Mouse (Mus musculus) frontal cortex, postnatal 25 days (tissue): ENCODE measurements around the gene Znfx1.

Experiments used
- DNase-seq, 2 experiments: peaks; one replicate each; pipeline ENCODE4 v3.0.0; 2022; ENCODE audit warnings: low spot score in 2 of 2

The Znfx1 gene

DNA sequence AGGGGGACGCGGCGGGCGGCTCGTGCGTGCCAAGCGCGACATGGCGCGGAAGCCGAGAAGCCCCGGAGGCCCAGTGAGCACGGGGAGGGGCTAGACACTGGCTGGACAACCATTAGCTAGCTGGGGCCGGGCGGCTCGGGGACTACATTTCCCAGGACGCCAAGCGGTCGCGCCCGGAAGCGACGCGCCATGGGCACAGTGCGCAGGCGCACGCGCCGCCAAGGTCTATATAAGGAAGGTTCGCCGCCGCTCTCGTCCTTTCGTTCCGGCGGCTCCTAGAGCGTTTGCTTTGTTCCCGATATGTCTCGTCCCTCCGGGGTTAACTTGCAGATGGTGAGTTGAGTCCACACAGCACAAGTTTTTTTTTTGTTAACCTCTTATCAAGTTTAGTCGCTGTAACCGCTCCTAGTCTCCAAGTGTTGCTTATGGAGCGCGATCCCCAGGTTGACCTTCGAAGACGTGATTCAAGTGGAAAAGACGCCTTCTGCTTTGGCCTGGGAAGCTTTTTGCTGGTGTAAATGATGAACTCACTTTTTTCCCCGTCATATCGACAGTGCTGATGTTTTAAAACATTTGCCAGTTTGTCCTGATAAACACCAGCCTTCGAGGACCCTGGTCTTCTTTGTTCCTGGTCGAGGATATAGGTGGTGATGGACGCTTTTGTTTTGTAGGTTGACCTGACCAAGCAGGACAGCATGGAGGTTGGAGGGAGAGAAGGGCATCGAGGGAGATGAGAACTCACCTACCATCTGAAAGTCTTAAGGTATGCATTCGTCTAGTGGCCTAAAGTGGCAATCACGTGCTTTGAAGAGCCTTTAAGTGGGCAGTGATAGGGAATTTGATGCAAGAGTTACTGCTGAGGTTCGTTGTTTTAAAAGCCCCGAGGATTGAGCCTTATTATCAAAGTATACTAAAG lies at the start of gene Znfx1:
Znfx1 (minus strand) TSS at position 51 of the 916 bp plus-strand sequence.
- peak; percentile 95 to 96 for DNase-seq

DNA sequence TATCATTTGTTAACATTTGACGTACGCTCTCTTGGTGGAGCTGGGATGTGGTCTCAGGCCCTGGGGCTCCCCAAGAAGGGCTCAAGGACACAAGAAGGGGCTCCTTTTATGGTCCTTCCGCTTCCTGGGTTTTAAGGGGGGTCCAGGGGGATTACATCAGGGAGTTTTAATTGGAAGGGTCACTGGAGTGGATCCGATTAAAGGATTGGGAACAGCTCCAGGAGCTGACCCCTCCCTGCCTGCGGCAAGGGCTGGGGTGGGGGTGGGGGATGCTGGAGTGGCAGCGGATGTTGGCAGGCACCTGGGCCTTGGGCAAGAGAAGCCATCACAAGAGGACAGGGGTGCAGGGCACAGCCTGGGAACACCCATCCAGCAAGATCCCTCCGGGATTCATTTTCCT lies 49.4 kb upstream of the Znfx1 start:
- no peak for DNase-seq

DNA sequence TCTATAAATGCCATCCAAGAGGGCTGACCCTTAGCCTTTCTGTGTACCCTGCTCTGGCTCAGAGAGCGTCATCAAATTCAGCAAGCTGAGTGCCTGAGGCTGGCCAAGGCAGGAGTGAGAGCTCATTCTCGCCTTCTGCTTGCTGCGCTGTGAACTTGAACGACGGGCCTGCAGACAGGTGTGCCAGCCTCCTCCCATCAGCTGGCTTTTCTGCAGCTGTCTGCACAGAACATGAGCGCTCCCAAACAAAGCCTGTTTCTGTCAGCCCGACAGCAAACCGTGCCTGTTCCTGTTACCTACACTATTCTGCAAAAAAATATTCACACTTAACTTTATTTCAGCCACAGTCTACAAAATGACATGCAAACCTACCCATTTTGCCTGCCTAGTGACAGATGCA lies 46.7 kb upstream of the Znfx1 start:
- DNase-seq, result no peak

DNA sequence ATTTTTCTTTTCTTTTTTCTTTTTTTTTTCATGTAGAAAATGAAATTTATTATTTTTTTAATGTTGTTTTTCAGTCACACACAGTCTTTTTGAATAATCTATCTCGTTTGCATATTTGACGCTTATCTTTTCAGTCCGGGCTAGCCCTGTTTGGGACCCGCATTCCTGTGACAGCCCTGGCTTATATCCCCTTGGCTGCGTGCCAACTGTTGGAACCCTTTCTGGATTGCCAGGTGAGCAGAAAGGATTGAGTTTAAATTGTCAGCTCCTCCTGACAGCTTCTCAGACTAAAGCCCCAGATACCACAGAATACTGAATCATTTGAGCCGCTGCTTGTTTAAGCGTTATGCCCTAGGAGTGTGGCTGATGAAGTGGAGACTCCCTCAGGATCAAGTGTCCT lies 40.7 kb upstream of the Znfx1 start:
- no peak for DNase-seq

DNA sequence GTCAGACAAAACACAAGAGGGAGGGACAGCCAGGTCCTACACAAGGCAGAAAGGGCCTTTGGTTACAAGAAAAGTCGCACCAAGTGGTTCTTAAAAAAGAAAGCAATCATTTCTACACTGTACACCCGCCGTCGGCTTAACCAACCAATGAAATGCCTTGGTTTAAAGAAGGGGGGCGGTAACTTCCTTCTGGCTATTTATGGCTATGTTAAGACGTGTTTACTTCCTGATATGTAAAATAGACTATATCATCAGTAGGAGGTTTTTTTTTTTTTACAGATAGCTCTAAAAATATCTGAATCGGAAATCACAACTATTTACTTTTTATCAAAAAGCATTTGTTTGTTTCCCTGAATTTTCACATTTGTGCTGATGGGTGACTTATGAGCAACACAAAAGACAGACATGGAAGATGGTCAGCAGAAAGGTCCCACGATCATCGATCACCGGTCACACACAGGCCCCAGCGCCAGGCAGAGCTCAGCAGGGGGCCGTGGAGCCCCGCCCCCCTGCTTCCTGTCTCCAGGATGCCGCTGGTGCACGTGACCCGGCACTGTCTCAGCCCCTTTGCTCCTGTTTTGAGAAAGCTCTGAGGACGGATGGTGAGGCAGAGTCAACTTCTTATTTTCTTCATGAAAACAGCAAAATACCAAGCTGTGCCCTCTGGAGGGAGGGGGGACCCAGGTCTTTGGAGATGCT lies 39.1 kb upstream of the Znfx1 start:
- DNase-seq, result no peak

DNA sequence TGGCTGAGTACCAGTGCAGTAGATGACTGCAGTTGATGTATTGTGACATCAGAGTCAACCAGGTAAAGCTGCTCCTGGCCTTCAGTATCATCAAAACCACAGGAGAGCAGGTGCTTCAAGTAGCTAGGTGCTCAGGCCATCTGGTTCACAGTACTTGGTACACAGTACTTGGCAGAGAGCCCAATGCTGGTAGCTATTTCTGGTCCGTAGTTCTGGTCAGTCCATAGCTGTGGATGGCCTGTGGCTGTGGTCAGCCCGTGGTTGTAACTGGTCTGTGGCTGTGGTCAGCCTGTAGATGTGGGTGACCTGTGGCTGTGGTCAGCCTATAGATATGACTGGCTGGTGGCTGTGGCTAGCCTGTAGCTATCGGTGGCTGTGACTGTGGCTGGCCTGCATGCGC lies 31.9 kb upstream of the Znfx1 start:
- DNase-seq, result no peak

DNA sequence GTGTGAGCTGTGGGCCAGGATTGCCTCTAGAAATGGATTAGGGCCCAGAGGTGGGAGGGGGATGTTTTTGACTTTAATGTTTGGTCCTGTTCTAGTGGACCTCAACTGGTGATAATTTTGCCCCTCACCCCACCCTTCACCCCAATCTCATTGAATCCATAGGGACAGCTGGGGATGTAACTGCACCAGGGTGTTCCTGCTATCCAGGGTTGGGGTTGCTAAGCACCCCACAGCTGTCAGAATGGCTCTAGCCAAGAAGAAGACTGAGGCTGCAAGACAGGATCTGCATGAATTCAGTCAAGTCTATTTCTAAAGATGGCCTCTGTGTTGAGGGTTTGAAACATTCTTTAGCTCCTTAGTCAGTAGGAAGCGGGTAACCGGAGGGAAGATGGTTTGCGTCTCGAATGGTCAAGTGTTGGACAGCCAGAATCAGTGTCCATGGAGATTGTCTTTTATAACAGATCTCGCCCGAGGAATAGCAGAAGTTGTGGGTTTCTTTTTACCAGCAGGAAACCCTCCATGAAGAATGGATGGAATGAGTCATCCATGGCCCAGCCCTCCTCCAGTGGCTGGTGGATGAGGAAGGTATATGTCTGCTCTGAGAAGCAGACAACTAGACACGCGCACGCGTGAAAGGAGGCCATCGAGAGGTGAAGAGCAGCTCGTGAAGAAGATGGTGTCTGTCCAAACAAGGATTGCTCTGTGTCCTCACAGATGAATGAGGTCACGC lies 30.5 kb upstream of the Znfx1 start:
- no peak for DNase-seq

DNA sequence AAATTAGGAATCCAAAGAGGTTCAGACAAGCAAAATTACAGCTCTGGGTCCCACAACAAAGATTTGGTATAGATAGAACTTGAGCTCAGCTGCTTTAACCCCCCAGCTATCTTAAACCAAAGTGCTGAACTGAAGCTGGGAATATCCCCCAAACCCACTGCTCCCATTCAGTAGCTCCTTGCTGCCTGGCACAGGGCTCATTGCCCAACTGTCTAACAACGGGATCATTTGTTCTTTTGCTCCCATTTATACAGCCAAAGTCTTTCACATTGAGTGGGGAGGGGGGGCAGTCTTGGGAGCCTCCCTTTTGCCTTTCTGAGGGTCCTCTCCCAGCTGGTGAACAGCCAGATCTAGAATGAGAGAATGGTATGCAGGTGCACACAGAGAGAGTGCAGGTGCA lies 27.5 kb upstream of the Znfx1 start:
- DNase-seq, result no peak

DNA sequence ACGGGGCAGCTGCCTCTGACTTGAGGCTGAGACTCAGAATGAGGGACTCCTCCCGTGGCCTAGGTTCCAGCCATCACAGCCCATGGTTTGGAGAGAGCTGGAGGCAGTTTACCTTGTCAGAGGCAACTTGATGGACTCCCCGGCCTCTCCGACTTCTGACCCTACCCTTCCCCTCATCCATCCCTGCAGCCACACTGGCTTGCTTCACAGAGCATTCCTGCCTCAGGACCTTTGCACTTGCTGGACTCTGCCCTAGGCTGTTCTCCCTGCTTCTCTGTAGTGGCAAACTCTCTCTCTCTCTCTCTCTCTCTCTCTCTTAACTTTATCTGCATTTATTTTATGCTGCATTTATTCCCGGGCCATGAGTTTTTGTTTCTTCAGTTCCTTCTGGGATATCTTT lies 24.0 kb upstream of the Znfx1 start:
- no peak for DNase-seq

DNA sequence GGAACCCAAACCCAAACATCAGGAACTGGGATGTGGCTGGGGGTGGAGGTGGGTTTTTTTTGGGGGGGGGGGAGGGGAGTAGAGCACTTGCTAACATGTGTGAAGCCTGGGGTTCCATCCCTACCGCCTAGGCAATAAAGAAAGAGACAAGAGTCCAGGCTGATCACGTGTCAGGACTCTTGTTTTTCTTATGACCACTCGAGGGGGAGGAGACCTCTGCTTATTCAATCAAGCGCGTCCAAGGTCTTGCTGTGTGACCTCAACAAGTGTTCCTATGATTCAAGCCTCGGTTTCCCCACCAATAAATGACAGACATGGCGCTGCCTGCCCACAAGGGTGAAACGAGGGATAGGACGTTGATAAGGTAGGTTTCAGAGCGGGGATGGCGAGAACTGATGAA lies 23.3 kb upstream of the Znfx1 start:
- no peak for DNase-seq

DNA sequence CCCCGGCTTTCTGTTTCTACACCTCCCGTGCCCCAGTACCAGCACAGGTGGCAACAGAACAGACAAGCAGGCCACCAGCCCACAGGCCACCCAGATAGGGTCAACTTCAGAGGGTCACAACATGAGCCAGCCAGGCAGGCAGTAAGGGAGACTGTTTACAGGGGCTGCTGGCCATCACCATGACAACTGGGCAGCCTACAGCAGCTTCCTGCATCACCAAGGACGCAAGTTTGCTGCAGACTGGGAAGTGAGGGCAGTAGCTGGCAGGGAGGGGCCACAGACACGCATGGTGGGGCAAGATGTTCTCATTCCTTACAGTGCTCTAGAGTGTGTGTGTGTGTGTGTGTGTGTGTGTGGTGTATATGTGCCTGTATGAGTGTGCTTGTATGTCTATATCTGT lies 18.8 kb upstream of the Znfx1 start:
- DNase-seq, result no peak

DNA sequence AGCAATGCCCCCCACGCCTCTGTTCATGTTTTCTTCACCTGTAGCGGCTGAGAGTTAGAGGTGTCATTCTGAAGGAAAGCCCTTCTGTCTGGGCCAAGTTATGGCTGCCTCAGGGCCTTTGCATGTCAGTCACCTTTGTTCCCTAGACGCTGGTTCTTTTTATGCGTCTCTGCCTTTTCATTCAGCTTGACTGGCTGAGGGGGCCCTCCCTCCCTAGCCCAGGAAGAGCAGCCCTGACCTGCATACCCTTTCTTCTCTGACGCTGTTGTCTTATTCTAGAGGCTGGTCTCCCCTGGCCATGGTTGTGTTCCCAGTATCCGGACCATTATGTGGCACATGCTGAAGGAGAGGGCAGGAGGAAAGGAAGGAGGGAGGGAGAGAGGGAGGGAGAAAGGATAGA lies 18.3 kb upstream of the Znfx1 start:
- no peak for DNase-seq

DNA sequence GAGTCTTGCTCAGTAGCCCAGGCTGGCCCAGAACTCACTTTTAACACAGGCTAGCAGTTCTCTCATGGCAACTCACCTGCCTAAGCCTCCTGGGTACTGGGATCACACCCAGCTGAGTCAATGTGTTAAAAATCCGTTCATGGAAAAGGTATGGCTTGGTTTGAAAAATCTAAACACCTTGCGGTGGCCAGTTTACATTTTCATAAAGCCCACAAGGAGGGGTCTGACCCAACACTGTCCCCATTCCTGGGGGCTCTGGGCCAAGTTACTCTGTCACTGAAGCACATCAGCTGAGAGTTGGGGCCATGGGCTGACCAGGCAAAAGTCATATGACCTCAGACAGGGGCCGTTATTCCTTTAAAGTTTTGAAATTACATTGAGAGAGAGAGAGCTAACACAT lies 17.6 kb upstream of the Znfx1 start:
- no peak for DNase-seq

DNA sequence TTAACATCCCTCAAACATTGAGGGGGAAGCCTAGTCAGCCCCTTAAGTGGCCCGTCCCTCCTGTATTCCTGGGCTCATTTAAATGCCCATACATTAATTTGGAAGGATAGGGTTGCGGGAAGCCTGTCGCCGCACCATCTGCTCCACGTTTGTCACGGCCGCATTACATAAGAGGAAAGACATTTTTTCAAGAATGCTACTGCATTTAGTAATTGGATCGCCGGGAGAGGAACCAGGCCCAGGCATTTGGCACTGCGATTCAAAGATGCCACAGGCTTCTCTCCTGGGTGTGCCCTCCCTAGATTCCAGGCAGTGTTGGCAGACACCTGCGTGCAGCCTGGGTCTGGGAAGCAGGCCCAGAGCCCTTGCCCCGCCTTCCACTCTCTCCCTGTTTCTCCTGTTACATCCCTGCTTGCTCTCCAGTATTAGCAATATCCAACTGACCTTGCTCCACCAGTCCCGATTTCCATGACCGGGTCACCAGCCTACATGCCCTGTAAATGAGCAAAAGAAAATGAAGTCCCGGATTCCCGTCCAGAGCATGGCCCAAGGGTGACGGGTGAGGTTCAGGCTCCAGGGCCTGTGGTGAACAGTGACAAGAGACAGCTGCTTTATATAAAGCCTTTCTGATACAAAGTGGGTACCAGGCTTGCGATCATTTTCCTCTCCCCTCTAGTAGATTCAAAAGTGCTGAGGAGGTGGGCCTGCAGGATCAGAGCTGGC lies 16.9 kb upstream of the Znfx1 start:
- DNase-seq, result peak; percentile 51 to 55

DNA sequence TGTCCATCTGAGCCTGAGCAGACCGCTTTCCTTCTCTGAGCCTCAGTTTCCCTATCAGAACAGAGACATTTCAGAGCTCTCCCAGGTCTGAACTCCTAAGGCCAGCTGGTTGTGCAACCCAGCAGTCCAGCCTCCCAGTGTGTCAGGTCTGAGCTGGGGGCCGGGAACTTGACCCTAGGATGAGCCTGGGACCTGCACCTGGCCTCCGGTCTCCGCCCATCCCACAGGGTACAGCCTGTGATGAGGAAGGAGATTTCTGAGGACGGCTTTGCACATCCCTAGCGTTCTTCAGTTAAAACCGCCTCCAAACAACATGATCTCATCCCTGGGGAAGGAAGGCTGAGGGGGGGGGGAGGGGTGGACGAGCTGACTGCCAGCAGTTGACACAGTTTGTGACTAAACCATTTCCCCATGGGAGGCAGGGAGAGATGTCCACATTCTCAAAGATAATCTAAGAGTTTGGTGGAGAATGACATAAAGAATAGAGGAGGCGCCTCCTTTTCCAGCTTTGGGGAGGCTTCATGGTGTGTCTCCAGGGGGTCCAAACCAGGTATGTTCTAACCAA lies 16.2 kb upstream of the Znfx1 start:
- DNase-seq, result no peak

DNA sequence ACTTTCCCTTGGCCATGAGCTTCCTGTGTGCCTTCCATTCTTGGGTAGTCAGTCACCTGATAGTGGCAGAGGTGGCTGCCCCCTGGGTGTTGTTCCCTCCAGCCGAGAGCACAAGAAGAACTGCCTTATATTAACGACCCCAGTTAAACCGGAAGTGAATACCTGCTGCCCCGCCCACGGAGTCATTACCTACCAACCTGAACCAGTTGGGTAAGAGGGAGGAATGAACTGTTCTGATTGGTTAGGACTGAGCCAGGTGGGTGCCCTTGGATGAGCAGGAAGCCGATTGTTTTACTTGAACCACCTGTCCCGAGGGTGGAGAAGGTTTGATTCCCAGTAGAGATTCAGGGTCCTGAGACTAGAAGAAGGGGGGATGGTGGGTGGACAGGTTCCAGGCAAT lies 15.7 kb upstream of the Znfx1 start:
- no peak for DNase-seq

DNA sequence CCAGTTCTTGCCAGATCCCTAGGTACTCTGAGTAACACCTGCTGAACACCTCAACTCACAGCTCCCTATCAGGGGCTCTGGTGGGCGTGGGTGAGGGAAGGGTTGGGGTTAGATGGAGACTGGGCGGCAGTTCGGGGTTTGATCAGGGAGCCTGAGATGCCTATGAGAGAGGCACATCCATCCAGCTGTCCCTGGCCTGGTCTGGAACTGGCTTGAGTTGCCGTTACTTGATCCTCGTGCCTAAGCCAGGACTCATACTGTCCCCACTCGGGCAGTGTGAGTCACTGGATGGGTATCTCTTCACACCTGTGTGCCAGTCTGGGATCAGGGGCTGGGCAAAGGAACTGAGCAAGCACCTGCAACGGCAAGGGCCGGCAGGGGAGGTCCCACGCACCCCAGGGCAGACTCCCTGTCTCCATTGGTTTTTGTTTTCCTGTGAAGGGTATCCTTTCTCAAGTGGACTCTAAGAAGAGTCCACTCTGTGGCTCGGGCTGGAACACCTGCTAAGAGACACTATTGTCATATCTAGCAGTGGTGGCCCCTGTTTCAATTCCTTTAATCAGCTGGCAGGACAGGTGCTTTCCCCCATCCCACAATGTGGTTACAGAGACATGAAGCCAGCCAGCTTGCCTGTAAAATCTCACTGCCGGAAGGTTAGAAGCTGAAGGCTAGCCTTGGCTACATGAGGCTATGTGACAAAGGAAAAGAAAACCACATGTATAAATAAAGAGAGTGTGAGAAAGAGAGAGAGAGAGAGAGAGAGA lies 14.6 kb upstream of the Znfx1 start:
- no peak for DNase-seq

DNA sequence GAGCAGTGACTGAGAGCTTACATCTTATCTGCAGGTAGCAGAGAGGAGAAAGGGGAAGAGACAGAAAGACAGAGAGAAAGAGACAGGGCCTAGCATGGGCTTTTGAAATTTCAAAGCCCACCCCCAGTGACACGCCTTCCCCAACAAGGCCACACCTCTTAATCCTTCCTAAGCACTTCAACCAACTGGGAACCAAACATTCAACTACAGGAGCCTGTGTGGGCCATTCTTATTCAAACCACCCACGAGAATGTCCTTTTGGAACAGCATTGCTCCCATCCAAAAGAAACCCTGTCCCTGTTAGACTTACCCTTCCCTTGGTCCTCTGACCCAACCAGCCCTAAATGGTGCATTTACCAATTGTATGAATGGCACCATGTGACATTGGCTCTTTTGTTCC lies 13.9 kb upstream of the Znfx1 start:
- DNase-seq, result no peak

DNA sequence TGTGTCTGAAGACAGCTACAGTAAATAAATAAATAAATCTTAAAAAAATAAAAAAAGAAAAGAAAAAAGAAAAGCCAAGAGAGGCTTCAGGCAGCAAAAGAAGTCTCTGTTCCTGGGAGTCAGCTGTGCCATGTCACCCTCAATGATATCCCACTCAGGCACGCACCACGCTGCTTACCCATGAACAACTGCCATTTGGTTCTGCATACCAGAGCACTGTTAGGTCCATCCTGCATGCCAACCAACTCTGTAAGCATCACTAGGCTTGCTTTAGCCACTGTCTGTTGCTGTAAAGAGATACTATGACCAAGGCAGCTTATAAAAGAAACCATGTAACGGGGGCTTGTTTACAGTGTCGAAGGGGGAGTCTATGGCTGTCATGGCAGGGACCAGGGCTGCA lies 13.5 kb upstream of the Znfx1 start:
- DNase-seq, result no peak

DNA sequence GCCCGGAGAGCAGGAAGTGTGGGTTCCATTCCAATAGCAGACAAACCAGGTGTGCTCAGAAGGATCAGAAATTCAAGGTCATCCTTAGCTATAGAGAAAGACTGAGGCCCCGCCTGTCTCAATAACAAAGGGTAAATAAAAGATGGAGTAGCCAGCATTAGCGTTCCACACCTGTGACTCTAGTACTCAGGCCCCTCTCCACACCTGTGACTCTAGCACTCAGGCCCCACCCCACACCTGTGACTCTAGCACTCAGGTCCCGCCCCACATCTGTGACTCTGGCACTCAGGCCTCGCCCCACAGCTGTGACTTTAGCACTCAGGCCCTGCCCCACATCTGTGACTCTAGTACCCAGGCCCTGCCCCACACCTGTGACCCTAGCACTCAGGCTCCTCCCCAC lies 11.8 kb upstream of the Znfx1 start:
- DNase-seq, result no peak
